In genomic region chr14:45387480-45387879, GRCm38 (mm10) we compare ENCODE assay signal across 8 mouse cellular contexts. TPM values are rescaled to one million over a fixed set of nuclear protein-coding genes. Genes with fewer than 3 reads are reported as not detected.
A peak's percentile ranks its signal among the peaks of the same experiment; 100 is the strongest.
DNase-seq lines count a peak whose midpoint lies in the region; ATAC-seq lines count a peak whose summit lies in the region.

No protein-coding gene starts in this region.

- peak overlapping the region; percentile 51; the same call in 1 of the 2 replicates for H3K27ac ChIP-seq in intestine, embryonic 15.5 days
- H3K27ac ChIP-seq in midbrain, embryonic 12.5 days (replicated peaks) = no peak overlapping the region

- H3K9me3 ChIP-seq in intestine, embryonic 15.5 days = no peaks in the 10 kb centered on the region
- H3K9me3 ChIP-seq in midbrain, embryonic 12.5 days = no peaks in the 10 kb centered on the region

- H3K9ac ChIP-seq in intestine, embryonic 15.5 days = peak overlapping the region; percentile 79; the same call in 1 of the 2 replicates
- H3K9ac ChIP-seq in midbrain, embryonic 12.5 days (replicated peaks) = peak overlapping the region; percentile 85; the same call in 1 of the 2 replicates

- no peaks in the 10 kb centered on the region for H3K27me3 ChIP-seq in intestine, embryonic 15.5 days (replicated peaks)
- H3K27me3 ChIP-seq in midbrain, embryonic 12.5 days = no peaks in the 10 kb centered on the region

- 0 out of 2 replicates have a peak, but pooled peaks cover 6% of the 10 kb centered on the region for H3K4me1 ChIP-seq in intestine, embryonic 15.5 days (replicated peaks)
- H3K4me1 ChIP-seq in midbrain, embryonic 12.5 days = peaks cover 7% of the 10 kb centered on the region

- 12% methylated on average over 2 of the region's 2 CpGs for WGBS in intestine, embryonic 15.5 days
- 14% methylated on average over 2 of the region's 2 CpGs for WGBS in midbrain, embryonic 12.5 days

- H3K4me2 ChIP-seq in intestine, embryonic 15.5 days (replicated peaks) = peak overlapping the region; percentile 66
- H3K4me2 ChIP-seq in midbrain, embryonic 12.5 days (replicated peaks) = peak overlapping the region; percentile 79

- ATAC-seq in common myeloid progenitor, adult 5-6 weeks (replicated peaks; ENCODE audit: low read depth, poor library complexity, severe bottlenecking) = peak; percentile 35
- ATAC-seq in intestine, embryonic 15.5 days = peak; percentile 57
- no peak for ATAC-seq in midbrain, embryonic 12.5 days (ENCODE audit: low FRiP score, low read depth)

- DNase-seq in kidney, adult 9 months = peak; percentile 82
- no peak for DNase-seq in kidney, postnatal 10 days
- no peak for DNase-seq in layer of hippocampus, adult 8-10 months (ENCODE audit: low spot score in 2 of 2)
- DNase-seq in testis, postnatal 10 days (ENCODE audit: low spot score) = no peak
- DNase-seq in adipocyte (ENCODE audit: low spot score) = no peak

- no peaks in the 10 kb centered on the region for H3K36me3 ChIP-seq in intestine, embryonic 15.5 days
- no peaks in the 10 kb centered on the region for H3K36me3 ChIP-seq in midbrain, embryonic 12.5 days

- peak overlapping the region; percentile 74 for H3K4me3 ChIP-seq in intestine, embryonic 15.5 days (replicated peaks)
- H3K4me3 ChIP-seq in midbrain, embryonic 12.5 days = peak overlapping the region; percentile 81

RNA-seq across cellular contexts. Expression of gene Gnpnat1, which starts 17.2 kb away (rescaled TPM):
- total RNA-seq in common myeloid progenitor, adult 5-6 weeks (2017) = 23.3 and 31.1 TPM in 2 replicates
- 60.0 and 69.2 TPM in 2 replicates for polyA plus RNA-seq in intestine, embryonic 15.5 days (2015; fragmentation: Nextera tagmentation; extraction: Ambion mirVana)
- 34.1 and 35.0 TPM in 2 replicates for polyA plus RNA-seq in midbrain, embryonic 12.5 days (2016; fragmentation: Nextera tagmentation; extraction: Ambion mirVana)
- 10 to 100 TPM; 13.3 to 21.1 (median 17.1) TPM for total RNA-seq in layer of hippocampus, adult 8-10 months (2022)

RNA-seq across cellular contexts. Expression of gene Styx, which starts 36.6 kb away (rescaled TPM):
- 19.3 and 26.5 TPM in 2 replicates for total RNA-seq in common myeloid progenitor, adult 5-6 weeks (2017)
- polyA plus RNA-seq in intestine, embryonic 15.5 days (2015; fragmentation: Nextera tagmentation; extraction: Ambion mirVana) = 52.6 and 56.9 TPM in 2 replicates
- 46.8 and 50.2 TPM in 2 replicates for polyA plus RNA-seq in midbrain, embryonic 12.5 days (2016; fragmentation: Nextera tagmentation; extraction: Ambion mirVana)
- total RNA-seq in layer of hippocampus, adult 8-10 months (2022) = 10 to 100 TPM; 17.1 to 21.6 (median 18.6) TPM

RNA-seq across cellular contexts. Expression of gene Psmc6, which starts 57.9 kb away (rescaled TPM):
- 222 and 266 TPM in 2 replicates for total RNA-seq in common myeloid progenitor, adult 5-6 weeks (2017)
- 129 and 148 TPM in 2 replicates for polyA plus RNA-seq in intestine, embryonic 15.5 days (2015; fragmentation: Nextera tagmentation; extraction: Ambion mirVana)
- 210 and 214 TPM in 2 replicates for polyA plus RNA-seq in midbrain, embryonic 12.5 days (2016; fragmentation: Nextera tagmentation; extraction: Ambion mirVana)
- 100 to 1,000 TPM in 2 of 4 experiments, 10 to 100 TPM in 2; 89.8 to 117 (median 99.8) TPM for total RNA-seq in layer of hippocampus, adult 8-10 months (2022)
